Mouse (Mus musculus) retina, postnatal 7 days (tissue): ENCODE measurements at regions not wholly inside any gene's neighbourhood (a gene's known extent, or its start where the extent isn't known, plus 50 kb on each side); places are given as distances from the start of the nearest gene placed in this dataset.

Source experiments
- DNase-seq: peaks from one replicate; pipeline ENCODE4 v3.0.0-alpha.2; 2012; ENCODE audit warnings: low read depth, low spot score

- no peak for DNase-seq
Measured at GRCm38 (mm10) chr13:25899871-25900270, 629.6 kb upstream of the Nrsn1 start.

DNA sequence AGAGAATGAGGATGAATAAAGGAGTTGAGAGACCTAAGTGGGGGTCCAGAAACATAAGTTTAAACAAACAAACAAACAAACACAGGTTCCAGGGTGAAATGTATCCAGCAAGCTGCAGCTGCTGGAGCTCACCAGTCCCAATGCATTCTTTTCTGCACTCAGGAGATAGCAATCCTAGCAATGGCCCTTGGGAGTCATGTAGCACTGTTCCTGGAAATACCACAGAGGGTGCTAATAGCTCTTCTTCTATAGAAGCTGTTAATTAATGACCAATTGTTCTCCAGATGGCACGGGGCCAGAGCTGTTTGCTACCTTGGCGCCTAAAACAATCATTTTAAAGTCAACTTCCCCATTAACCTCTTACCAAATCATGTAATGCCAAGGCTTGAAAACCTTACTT lies 622.8 kb upstream of the Nrsn1 start:
- DNase-seq, result no peak

GRCm38 (mm10) chr13:25882818-25883217 lies 612.5 kb upstream of the Nrsn1 start:
- no peak for DNase-seq

- DNase-seq, result no peak
Measured at GRCm38 (mm10) chr13:25868923-25869322, 598.6 kb upstream of the Nrsn1 start.

DNA sequence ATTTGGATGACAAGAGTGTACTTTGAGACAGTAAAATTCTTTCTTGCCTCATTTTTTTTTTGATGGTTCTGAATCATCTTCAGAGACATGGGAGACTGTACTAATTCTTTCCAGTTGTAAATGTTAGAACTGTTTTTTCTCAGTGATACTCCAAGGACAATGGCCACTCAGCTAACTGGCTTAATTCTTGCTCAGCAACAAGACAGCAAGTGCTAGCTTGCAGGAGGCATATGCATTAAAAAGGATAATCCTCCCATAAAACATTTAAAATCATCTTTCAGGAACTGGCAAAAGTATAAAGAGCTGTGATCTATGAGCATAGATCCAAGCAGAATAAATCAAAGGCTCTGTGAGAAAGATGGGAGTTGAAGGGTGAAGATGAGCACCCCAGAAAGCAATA lies 587.9 kb upstream of the Nrsn1 start:
- no peak for DNase-seq

DNA sequence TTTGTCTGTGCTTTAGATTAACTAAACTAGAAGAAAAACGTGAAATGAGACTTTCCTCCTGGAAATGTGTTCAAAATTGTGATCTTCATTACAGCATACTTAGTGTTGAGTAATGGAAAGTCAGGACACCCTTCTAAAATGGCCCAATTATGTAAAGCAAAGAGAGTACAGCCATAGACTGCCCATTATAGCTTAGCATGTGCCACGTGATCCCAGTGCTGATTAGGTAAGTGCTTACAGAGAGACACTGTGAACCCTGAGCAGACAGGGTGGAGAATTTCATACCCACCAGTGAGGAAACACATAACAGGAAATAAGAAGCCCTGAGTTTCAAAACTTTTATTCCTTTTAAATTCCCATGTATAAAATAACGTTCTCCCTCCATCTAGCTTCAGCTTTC lies 587.3 kb upstream of the Nrsn1 start:
- DNase-seq, result no peak

GRCm38 (mm10) chr13:25857096-25857495 lies 586.8 kb upstream of the Nrsn1 start:
- no peak for DNase-seq

- no peak for DNase-seq
Measured at GRCm38 (mm10) chr13:25856549-25856948, 586.2 kb upstream of the Nrsn1 start.

GRCm38 (mm10) chr13:25848156-25848555 lies 577.9 kb upstream of the Nrsn1 start:
- no peak for DNase-seq

GRCm38 (mm10) chr13:25838237-25838636 lies 567.9 kb upstream of the Nrsn1 start:
- DNase-seq, result no peak

DNA sequence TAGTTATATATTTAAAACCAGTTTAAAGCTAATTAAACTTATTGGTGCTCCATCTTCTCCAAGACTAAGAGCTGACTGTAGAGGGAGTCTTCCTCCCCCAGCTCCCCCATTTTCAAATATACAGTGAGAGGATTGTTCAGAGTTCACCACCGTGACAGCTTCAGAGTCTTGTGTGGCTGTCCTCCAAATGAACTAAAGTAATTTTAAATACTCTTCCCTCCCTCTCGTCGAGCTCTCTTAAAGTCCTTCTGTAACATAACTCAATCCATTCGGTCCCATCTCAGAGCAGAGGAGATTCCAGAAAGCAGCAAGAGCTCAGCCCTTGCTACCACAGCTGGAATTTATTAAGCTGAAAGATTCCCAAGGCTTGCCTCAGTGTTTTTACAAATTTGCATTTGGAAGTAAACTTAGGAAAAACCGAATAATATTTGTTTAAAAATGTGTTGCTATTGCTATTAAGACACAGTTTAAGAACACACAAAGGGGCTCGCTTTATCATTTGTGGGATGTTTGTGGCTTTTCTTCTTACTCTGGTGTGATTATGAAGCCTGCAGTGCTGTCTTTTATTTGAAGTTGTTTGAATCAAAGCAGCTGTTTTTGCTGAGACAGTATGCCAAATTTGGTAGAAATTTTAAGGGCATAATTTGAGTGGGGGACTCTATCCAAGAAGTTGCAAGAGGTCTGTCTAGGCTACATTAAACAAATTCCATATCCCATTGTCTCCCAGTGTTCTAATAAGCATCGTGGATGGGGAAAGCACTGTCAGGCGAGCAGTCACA lies 559.0 kb upstream of the Nrsn1 start:
- DNase-seq, result no peak

- DNase-seq, result no peak
Measured at GRCm38 (mm10) chr13:25808564-25809253, 538.4 kb upstream of the Nrsn1 start.

DNA sequence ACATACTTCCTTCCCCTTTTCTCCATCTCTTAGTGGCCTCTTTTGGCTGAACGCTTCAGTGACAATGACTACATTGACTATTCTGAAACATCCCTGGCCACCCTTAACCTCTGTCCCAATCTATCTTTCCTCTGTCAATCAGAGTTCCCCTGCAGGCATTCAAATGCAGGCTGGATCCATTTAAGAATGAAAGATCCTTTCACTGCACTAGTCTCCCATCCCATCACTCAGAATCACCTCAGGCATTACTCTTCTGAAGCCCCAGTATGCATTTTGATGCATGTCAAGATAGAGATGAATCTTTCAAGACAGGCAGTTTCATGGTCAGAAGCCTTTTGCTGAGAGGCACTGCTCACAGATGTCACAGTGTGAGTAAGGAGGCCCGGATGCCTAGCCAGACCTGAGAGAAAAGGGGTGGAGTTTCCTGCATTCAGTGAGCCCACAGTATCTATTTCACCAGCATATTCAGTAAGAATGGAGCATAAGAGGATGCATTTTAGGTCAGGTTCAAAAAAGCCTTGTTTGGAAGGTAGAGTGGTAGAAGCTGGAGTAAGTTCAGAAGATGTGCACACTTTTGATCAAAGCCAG lies 523.0 kb upstream of the Nrsn1 start:
- DNase-seq, result no peak

GRCm38 (mm10) chr13:25781161-25781560 lies 510.9 kb upstream of the Nrsn1 start:
- DNase-seq, result no peak

DNA sequence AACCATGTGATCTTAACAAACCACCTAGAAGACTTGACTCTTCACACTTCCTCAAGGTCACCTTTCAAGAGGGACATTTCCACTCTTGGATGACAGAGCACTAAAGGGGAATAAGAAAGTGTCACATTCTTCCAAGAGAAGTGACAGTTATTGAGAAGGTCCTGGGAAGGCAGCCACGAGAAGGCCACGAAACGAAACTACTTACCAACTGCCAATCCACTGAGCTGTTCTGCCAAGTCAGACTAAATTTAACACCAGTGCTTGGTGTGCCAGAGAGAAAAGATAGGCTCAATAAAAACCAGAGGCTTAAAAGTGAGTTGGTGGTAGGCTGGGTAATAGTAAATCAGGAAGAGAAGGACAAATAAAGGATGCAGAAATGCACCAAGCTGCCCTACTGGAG lies 507.4 kb upstream of the Nrsn1 start:
- DNase-seq, result no peak

GRCm38 (mm10) chr13:25774586-25775182 lies 504.4 kb upstream of the Nrsn1 start:
- DNase-seq, result no peak

DNA sequence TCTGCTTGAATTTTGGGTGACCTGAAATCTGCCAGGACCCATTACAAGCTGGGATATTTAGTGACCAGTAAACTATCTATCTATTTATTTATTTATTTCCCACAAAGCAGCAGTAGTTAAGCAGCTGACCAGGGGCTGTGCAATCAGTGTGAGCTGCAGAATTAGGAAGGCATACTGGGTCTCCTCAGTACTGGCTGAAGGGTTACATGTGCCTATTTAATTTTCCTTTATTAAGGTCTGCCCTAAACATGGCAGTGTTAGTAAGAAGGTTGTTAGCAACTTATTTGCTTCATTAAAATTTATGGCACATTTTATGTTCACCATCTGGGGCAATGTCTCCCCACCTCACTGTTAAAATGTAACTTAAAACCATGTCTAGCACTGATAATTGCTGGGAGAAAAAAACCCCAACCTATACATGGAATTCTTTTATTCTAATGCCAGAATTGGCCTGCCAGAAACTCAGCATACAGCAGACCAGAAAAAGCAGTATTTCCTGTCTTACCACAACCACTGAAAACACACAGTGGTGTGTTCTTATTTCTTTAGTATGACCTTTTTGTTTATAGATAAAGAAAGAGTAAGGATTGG lies 484.3 kb upstream of the Nrsn1 start:
- DNase-seq, result no peak

GRCm38 (mm10) chr13:25751409-25751777 lies 481.1 kb upstream of the Nrsn1 start:
- DNase-seq, result no peak

DNA sequence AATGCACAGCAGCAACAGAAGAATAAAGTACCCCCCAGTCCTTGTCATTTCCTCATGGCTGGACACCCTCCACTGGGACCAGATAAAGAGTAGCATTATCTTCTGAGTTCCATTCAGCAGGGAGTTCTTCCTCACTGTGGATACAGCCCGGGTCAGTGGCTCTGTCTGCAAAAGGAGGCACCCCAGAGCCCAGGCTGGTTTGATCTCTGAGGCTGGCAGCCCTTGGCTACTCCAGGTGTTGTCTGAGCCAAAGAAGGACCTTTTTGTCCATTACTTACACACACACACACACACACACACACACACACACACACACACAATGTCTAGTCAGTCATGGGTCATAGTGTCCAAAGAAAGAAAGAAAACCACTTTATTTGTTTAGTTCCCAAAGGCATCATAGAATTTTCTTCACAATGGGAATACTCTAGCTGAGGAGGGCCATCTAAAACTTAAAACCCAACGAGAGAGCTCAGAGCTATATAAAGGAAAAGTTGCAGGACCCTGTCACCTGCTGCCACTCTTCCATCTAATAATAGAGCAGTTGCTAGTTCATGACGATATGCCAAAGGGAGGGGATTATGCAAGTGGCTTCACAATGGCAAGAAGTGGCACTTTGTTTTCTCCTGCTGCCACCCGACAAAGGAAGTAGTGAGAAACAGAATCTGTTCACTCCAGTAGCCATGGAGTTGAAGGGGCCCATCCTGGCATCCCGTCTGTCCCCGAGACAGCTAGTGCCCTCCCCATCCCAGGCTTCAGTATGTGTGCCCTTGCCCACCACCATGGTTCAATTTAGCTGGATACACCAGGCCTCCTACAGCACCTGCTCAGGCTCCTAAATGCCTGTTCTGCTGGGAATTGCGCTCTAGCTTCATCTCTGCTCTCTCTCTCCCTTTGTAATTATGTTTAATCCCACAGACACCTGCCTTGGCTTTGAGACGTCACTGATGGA lies 480.4 kb upstream of the Nrsn1 start:
- no peak for DNase-seq

DNA sequence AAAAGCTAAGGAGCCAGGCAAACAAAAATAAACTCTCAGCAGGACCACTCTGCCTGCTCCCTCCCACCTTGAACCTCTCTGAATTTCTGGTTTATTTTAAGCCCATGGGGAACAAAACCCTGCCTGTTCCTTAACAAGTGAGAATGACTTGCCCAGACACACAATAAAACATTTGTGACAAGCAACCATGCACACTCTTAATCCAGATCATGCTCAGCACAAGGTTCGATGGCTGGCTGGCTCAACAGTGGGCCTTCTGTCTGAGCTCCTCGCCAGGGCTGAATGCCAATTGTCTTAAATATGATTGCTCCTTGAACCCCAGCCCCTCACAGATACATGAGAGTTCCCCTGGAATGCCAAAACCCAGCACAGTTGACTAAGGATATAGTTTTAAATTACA lies 468.3 kb upstream of the Nrsn1 start:
- DNase-seq, result no peak

DNA sequence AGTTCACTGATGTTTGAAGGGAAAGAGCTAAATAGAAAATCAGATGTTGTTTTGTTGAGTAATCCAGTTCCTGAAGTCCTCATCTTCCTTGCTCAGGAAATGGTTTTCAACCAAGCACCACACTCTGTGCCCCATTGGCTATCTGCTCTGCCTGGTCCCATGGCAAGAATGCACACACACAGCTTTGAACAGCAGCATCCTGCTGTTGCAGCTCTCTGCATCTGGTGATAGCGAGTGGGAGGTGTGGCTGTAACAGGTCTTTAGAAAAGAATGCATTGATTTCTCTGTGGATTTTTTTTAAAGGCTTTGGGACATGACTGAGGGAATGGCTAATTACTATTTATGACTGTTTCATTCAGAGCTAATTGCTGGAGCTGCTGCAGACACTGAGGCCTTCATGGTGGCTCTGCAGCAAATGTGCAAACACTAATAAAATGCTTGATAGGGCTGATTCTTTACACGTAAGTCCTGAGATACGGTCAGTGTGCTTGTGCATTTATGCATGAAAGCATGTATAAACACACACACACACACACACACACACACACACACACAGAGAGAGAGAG lies 459.1 kb upstream of the Nrsn1 start:
- DNase-seq, result no peak
